Mouse (Mus musculus): ENCODE measurements around the gene Cdk5. TPM values are rescaled to one million over a fixed set of nuclear protein-coding genes. Genes with fewer than 3 reads are reported as not detected.
A peak's percentile ranks its signal among the peaks of the same experiment; 100 is the strongest.

Gene Cdk5
- total RNA-seq, 2 experiments from 2014 or later: 11.3 to 12.0 TPM

- DNase-seq: peak; percentile 70 to 75
- intact Hi-C loops (cut with DNase I): no loop called here
Measured at GRCm38 (mm10) chr5:24383026-24383859, 40.1 kb downstream of the Cdk5 start.

- DNase-seq: no peak
- intact Hi-C loops (cut with DNase I): no loop called here
Measured at GRCm38 (mm10) chr5:24381988-24382387, 41.3 kb downstream of the Cdk5 start.

- intact Hi-C loops (cut with DNase I): no loop called here
Measured at GRCm38 (mm10) chr5:24381486-24381885, 41.8 kb downstream of the Cdk5 start.

GRCm38 (mm10) chr5:24380499-24380898, 42.8 kb downstream of the Cdk5 start:
- intact Hi-C loops (cut with DNase I): no loop called here

More at GRCm38 (mm10) chr5:24381486-24381885, 41.8 kb downstream of the Cdk5 start:
- no peak for DNase-seq

GRCm38 (mm10) chr5:24379501-24379900, 43.8 kb downstream of the Cdk5 start:
- DNase-seq: no peak
- intact Hi-C loops (cut with DNase I): no loop called here

More at GRCm38 (mm10) chr5:24380499-24380898, 42.8 kb downstream of the Cdk5 start:
- no peak for DNase-seq

GRCm38 (mm10) chr5:24378700-24379099, 44.6 kb downstream of the Cdk5 start:
- DNase-seq: no peak
- intact Hi-C loops (cut with DNase I): no loop called here

- DNase-seq: no peak
- intact Hi-C loops (cut with DNase I): no loop called here
Measured at GRCm38 (mm10) chr5:24374666-24375328, 48.5 kb downstream of the Cdk5 start.

- intact Hi-C loops (cut with DNase I): no loop called here
- DNase-seq: no peak
Measured at GRCm38 (mm10) chr5:24374216-24374615, 49.1 kb downstream of the Cdk5 start.

- intact Hi-C loops (cut with DNase I): no loop called here
- DNase-seq: no peak
Measured at GRCm38 (mm10) chr5:24373807-24374206, 49.5 kb downstream of the Cdk5 start.

GRCm38 (mm10) chr5:24369767-24370166, 53.6 kb downstream of the Cdk5 start:
- no peak for DNase-seq
- intact Hi-C loops (cut with DNase I): no loop called here

Other genes starting within 250 kb of the Cdk5 start
- gene Kcnh2, start 71.9 kb downstream of the Cdk5 start, total RNA-seq (2021): 1 to 10 TPM; 2.2 to 2.6 TPM
- 1 to 10 TPM; 4.9 to 5.4 TPM for gene Nos3, start 58.7 kb downstream of the Cdk5 start, total RNA-seq (2021)
- gene Atg9b, start 31.4 kb downstream of the Cdk5 start, total RNA-seq (2021): not detected
- 10 to 100 TPM; 37.6 to 38.0 TPM for gene Abcb8, start 29.9 kb downstream of the Cdk5 start, total RNA-seq (2021)
- under 1 TPM in 1 of 2 experiments, not detected in 1; 0.25 TPM for gene Asic3, start 10.1 kb downstream of the Cdk5 start, total RNA-seq (2021)
- 10 to 100 TPM; 14.7 to 15.5 TPM for gene Slc4a2, start 307 bp upstream of the Cdk5 start, total RNA-seq (2021)
- gene Fastk, start 21.8 kb upstream of the Cdk5 start, total RNA-seq (2021): 100 to 1,000 TPM; 179 to 183 TPM
- gene Tmub1, start 24.3 kb upstream of the Cdk5 start, total RNA-seq (2021): 10 to 100 TPM; 14.9 to 15.8 TPM
- 10 to 100 TPM; 59.6 to 63.2 TPM for gene Agap3, start 28.6 kb upstream of the Cdk5 start, total RNA-seq (2021)
- gene Gbx1, start 103.7 kb upstream of the Cdk5 start, total RNA-seq (2021): not detected
- 10 to 100 TPM; 72.9 to 76.9 TPM for gene Asb10, start 117.4 kb upstream of the Cdk5 start, total RNA-seq (2021)
- gene 4931409K22Rik, start 133.3 kb upstream of the Cdk5 start, total RNA-seq (2021): not detected
- 100 to 1,000 TPM in 1 of 2 experiments, 10 to 100 TPM in 1; 94.7 to 104 TPM for gene Abcf2, start 153.9 kb upstream of the Cdk5 start, total RNA-seq (2021)
- gene Chpf2, start 163.2 kb upstream of the Cdk5 start, total RNA-seq (2021): 10 to 100 TPM in 1 of 2 experiments, 1 to 10 TPM in 1; 7.2 to 10.8 TPM
- gene Smarcd3, start 200.9 kb upstream of the Cdk5 start, total RNA-seq (2021): 100 to 1,000 TPM; 167 to 178 TPM